Mouse (Mus musculus): ENCODE results near the gene Alox12e.
"Not testable (repeated sequence)": the region's sequence is repeated elsewhere in the genome, so short reads cannot be mapped to it uniquely, and the experiment has no call there.

The Alox12e gene

GRCm38 (mm10) chr11:70322528-70322927, at the start of gene Alox12e:
TSS of gene Alox12e (minus strand) at chr11:70322628.
- in situ Hi-C loops (cut with MboI): no loop called here

GRCm38 (mm10) chr11:70368626-70369025, 46.2 kb upstream of the Alox12e start:
- in situ Hi-C loops (cut with MboI): not testable (repeated sequence)

- in situ Hi-C loops (cut with MboI): not testable (repeated sequence)
Measured at GRCm38 (mm10) chr11:70367701-70368100, 45.3 kb upstream of the Alox12e start.

- in situ Hi-C loops (cut with MboI): no loop called here
Measured at GRCm38 (mm10) chr11:70351868-70352267, 29.4 kb upstream of the Alox12e start, which contains the start of gene Alox15. TSS of gene Alox15 (minus strand) at chr11:70352031.

GRCm38 (mm10) chr11:70348630-70349029, 26.2 kb upstream of the Alox12e start:
- in situ Hi-C loops (cut with MboI): no loop called here

GRCm38 (mm10) chr11:70347861-70348260, 25.4 kb upstream of the Alox12e start:
- in situ Hi-C loops (cut with MboI): no loop called here

- in situ Hi-C loops (cut with MboI): no loop called here
Measured at GRCm38 (mm10) chr11:70345546-70345945, 23.1 kb upstream of the Alox12e start.

GRCm38 (mm10) chr11:70345061-70345460, 22.6 kb upstream of the Alox12e start:
- in situ Hi-C loops (cut with MboI): no loop called here

- in situ Hi-C loops (cut with MboI): no loop called here
Measured at GRCm38 (mm10) chr11:70339481-70339880, 17.1 kb upstream of the Alox12e start.

GRCm38 (mm10) chr11:70334477-70334876, 12.0 kb upstream of the Alox12e start:
- in situ Hi-C loops (cut with MboI): no loop called here

- in situ Hi-C loops (cut with MboI): no loop called here
Measured at GRCm38 (mm10) chr11:70324726-70325125, 2.3 kb upstream of the Alox12e start.

GRCm38 (mm10) chr11:70321664-70322063, 764 bp downstream of the Alox12e start:
- in situ Hi-C loops (cut with MboI): no loop called here

- in situ Hi-C loops (cut with MboI): no loop called here
Measured at GRCm38 (mm10) chr11:70319614-70320013, 2.8 kb downstream of the Alox12e start.

- in situ Hi-C loops (cut with MboI): no loop called here
Measured at GRCm38 (mm10) chr11:70313833-70314232, 8.6 kb downstream of the Alox12e start.

GRCm38 (mm10) chr11:70309341-70309740, 13.1 kb downstream of the Alox12e start:
- in situ Hi-C loops (cut with MboI): no loop called here

GRCm38 (mm10) chr11:70308296-70308695, 14.1 kb downstream of the Alox12e start:
- in situ Hi-C loops (cut with MboI): no loop called here

GRCm38 (mm10) chr11:70306159-70306558, 16.3 kb downstream of the Alox12e start:
- in situ Hi-C loops (cut with MboI): no loop called here

GRCm38 (mm10) chr11:70302293-70302692, 20.1 kb downstream of the Alox12e start:
- in situ Hi-C loops (cut with MboI): no loop called here

- in situ Hi-C loops (cut with MboI): no loop called here
Measured at GRCm38 (mm10) chr11:70297836-70298454, 24.5 kb downstream of the Alox12e start.

- in situ Hi-C loops (cut with MboI): no loop called here
Measured at GRCm38 (mm10) chr11:70297405-70297804, 25.0 kb downstream of the Alox12e start.

GRCm38 (mm10) chr11:70293881-70294280, 28.5 kb downstream of the Alox12e start:
- in situ Hi-C loops (cut with MboI): no loop called here

GRCm38 (mm10) chr11:70291235-70291634, 31.2 kb downstream of the Alox12e start:
- in situ Hi-C loops (cut with MboI): no loop called here

GRCm38 (mm10) chr11:70289236-70289635, 33.2 kb downstream of the Alox12e start:
- in situ Hi-C loops (cut with MboI): no loop called here

- in situ Hi-C loops (cut with MboI): no loop called here
Measured at GRCm38 (mm10) chr11:70288102-70288501, 34.3 kb downstream of the Alox12e start.

All from mature B cell (primary cell).